Mouse (Mus musculus) testis, adult 2 months (tissue): ENCODE results near the gene Hoxd3. TPM values are rescaled to one million over a fixed set of nuclear protein-coding genes. Genes with fewer than 3 reads are reported as not detected.
A peak's percentile ranks its signal among the peaks of the same experiment; 100 is the strongest.

Experiments used
- H3K27ac ChIP-seq: fragments of 200-500 bp; 2 replicates; pipeline ENCODE4 v1.5.1; 2012; ENCODE audit warnings: low read depth, low read length; ENCODE audit not compliant: control insufficient read depth, insufficient read depth
- H3K27me3 ChIP-seq: fragments of 200-500 bp; 2 replicates; pipeline ENCODE4 v1.6.1; 2012; ENCODE audit warnings: mild to moderate bottlenecking, low read length, moderate library complexity; ENCODE audit not compliant: control insufficient read depth, insufficient read depth
- H3K36me3 ChIP-seq: fragments of 200-500 bp; 2 replicates; pipeline ENCODE4 v1.6.1; 2012; ENCODE audit warnings: mild to moderate bottlenecking, low read length; ENCODE audit not compliant: control insufficient read depth, insufficient read depth
- H3K4me1 ChIP-seq: fragments of 200-500 bp; 2 replicates; pipeline ENCODE4 v1.6.1; 2012; ENCODE audit warnings: low read length; ENCODE audit not compliant: control insufficient read depth, insufficient read depth
- H3K4me3 ChIP-seq: fragments of 200-500 bp; 2 replicates; pipeline ENCODE4 v1.5.1; 2012; ENCODE audit warnings: low read depth, mild to moderate bottlenecking, low read length, moderate library complexity, mixed read lengths; ENCODE audit not compliant: control insufficient read depth
- CTCF ChIP-seq: fragments of 200-500 bp; IDR thresholded peaks from 2 replicates; pipeline ENCODE4 v1.5.1; 2012; ENCODE audit warnings: low read depth, mild to moderate bottlenecking, inconsistent platforms, low read length, moderate library complexity; ENCODE audit not compliant: control insufficient read depth, insufficient read depth, insufficient replicate concordance
- POLR2A ChIP-seq: fragments of 200-500 bp; IDR thresholded peaks from 2 replicates; pipeline ENCODE4 v1.6.1; 2012; ENCODE audit warnings: low read depth, mild to moderate bottlenecking, inconsistent platforms, low read length, moderate library complexity; ENCODE audit not compliant: control insufficient read depth
- polyA plus RNA-seq: library from polyadenylated mRNA; depleted of rRNA; stranded (reverse); fragments of >200 nt; gene quantifications from 2 replicates; pipeline ENCODE4 v1.2.3, GENCODE M21; 2012

Hoxd3 gene
- polyA plus RNA-seq, 1 experiment: 0.48 TPM

GRCm38 (mm10) chr2:74669230-74669578 is 42.5 kb upstream of the Hoxd3 start:
- TF ChIP-seq POLR2A (no peak), CTCF (no peak)
- Histone ChIP-seq H3K36me3 (no peaks in the 10 kb centered on the region), H3K4me3 (no peak overlapping the region), H3K4me1 (peaks cover 12% of the 10 kb centered on the region), H3K27ac (no peak overlapping the region), H3K27me3 (peaks cover 14% of the 10 kb centered on the region)

- no peak for TF ChIP-seq POLR2A
- TF ChIP-seq CTCF: no peak
- peaks cover 12% of the 10 kb centered on the region for H3K4me1 ChIP-seq
- no peaks in the 10 kb centered on the region for H3K36me3 ChIP-seq
- H3K27ac ChIP-seq: no peak overlapping the region
- no peak overlapping the region for H3K4me3 ChIP-seq
- H3K27me3 ChIP-seq: peaks cover 14% of the 10 kb centered on the region
Measured at GRCm38 (mm10) chr2:74669650-74670235, 42.0 kb upstream of the Hoxd3 start.

GRCm38 (mm10) chr2:74670632-74671188 is 41.0 kb upstream of the Hoxd3 start:
- TF ChIP-seq POLR2A (no peak), CTCF (no peak)
- no peak overlapping the region for H3K27ac ChIP-seq
- H3K27me3 ChIP-seq: peaks cover 17% of the 10 kb centered on the region
- H3K4me3 ChIP-seq: no peak overlapping the region
- H3K4me1 ChIP-seq: peaks cover 18% of the 10 kb centered on the region
- H3K36me3 ChIP-seq: no peaks in the 10 kb centered on the region

- Histone ChIP-seq H3K27ac (no peak overlapping the region), H3K4me1 (peaks cover 18% of the 10 kb centered on the region), H3K4me3 (no peak overlapping the region), H3K36me3 (no peaks in the 10 kb centered on the region), H3K27me3 (peaks cover 15% of the 10 kb centered on the region)
- TF ChIP-seq CTCF: no peak
Measured at GRCm38 (mm10) chr2:74671847-74672246, 39.9 kb upstream of the Hoxd3 start.

GRCm38 (mm10) chr2:74672481-74673362 is 39.0 kb upstream of the Hoxd3 start:
- peaks cover 18% of the 10 kb centered on the region for H3K4me1 ChIP-seq
- H3K4me3 ChIP-seq: no peak overlapping the region
- no peaks in the 10 kb centered on the region for H3K36me3 ChIP-seq
- H3K27me3 ChIP-seq: peaks cover 13% of the 10 kb centered on the region
- no peak overlapping the region for H3K27ac ChIP-seq
- no peak for TF ChIP-seq POLR2A
- TF ChIP-seq CTCF: peak; percentile 55; the same call in 1 of the 2 replicates

GRCm38 (mm10) chr2:74673835-74674425 is 37.8 kb upstream of the Hoxd3 start:
- Histone ChIP-seq H3K27ac (no peak overlapping the region), H3K4me3 (no peak overlapping the region), H3K27me3 (peaks cover 8% of the 10 kb centered on the region), H3K4me1 (peaks cover 9% of the 10 kb centered on the region), H3K36me3 (no peaks in the 10 kb centered on the region)
- TF ChIP-seq CTCF (no peak), POLR2A (no peak)
